20 mouse cellular contexts compared by ENCODE assay signal in genomic region chr5:150131166-150131565, GRCm38 (mm10).
"Had no signal": no experiment of that assay in that cellular context is flagged by ENCODE, and none has a peak within 500 bp of the region (broad histone marks: within the 10 kb centered on the region; RNA-seq: fewer than 3 reads in every experiment).

No protein-coding gene starts in this region.

- DNase-seq: kidney, adult 2 months; kidney, postnatal 14 days; layer of hippocampus, postnatal 36 days; liver; liver, embryonic 13.5 days; liver, postnatal 0 days; lung, postnatal 14 days; right cerebral cortex, postnatal 4 days; spleen, adult 18-20 months; thymus, adult 2 months; thymus, postnatal 25 days had no signal

- H3K4me3 ChIP-seq: intestine, embryonic 15.5 days; kidney, embryonic 15.5 days; limb, embryonic 12.5 days; liver, embryonic 13.5 days; lung, embryonic 15.5 days; megakaryocyte, embryonic 14.5 days; neural tube, embryonic 12.5 days; stomach, embryonic 15.5 days had no signal

- H3K4me2 ChIP-seq: intestine, embryonic 15.5 days; kidney, embryonic 15.5 days; limb, embryonic 12.5 days; liver, embryonic 13.5 days; lung, embryonic 15.5 days; midbrain, embryonic 11.5 days; neural tube, embryonic 12.5 days; stomach, embryonic 15.5 days had no signal

- H3K4me1 ChIP-seq: intestine, embryonic 15.5 days; kidney, embryonic 15.5 days; limb, embryonic 12.5 days; lung, embryonic 15.5 days; neural tube, embryonic 12.5 days; stomach, embryonic 15.5 days had no signal

- H3K9ac ChIP-seq: intestine, embryonic 15.5 days; kidney, embryonic 15.5 days; limb, embryonic 12.5 days; liver, embryonic 13.5 days; liver, postnatal 0 days; lung, embryonic 15.5 days; neural tube, embryonic 12.5 days; stomach, embryonic 15.5 days had no signal

- H3K36me3 ChIP-seq: intestine, embryonic 15.5 days; kidney, embryonic 15.5 days; limb, embryonic 12.5 days; liver, embryonic 13.5 days; lung, embryonic 15.5 days; neural tube, embryonic 12.5 days; stomach, embryonic 15.5 days had no signal

- H3K27ac ChIP-seq: intestine, embryonic 15.5 days; kidney, embryonic 15.5 days; limb, embryonic 12.5 days; liver, embryonic 13.5 days; lung, embryonic 15.5 days; macrophage; neural tube, embryonic 12.5 days; stomach, embryonic 15.5 days had no signal

- H3K9me3 ChIP-seq: intestine, embryonic 15.5 days; kidney, embryonic 15.5 days; limb, embryonic 12.5 days; liver, embryonic 13.5 days; lung, embryonic 15.5 days; megakaryocyte, embryonic 14.5 days; neural tube, embryonic 12.5 days; stomach, embryonic 15.5 days had no signal

- H3K27me3 ChIP-seq: intestine, embryonic 15.5 days; kidney, embryonic 15.5 days; limb, embryonic 12.5 days; liver, embryonic 13.5 days; lung, embryonic 15.5 days; megakaryocyte, embryonic 14.5 days; neural tube, embryonic 12.5 days; stomach, embryonic 15.5 days had no signal

- ATAC-seq: intestine, embryonic 15.5 days; liver, postnatal 0 days had no signal
